Mouse (Mus musculus) forebrain, embryonic 14.5 days (tissue): ENCODE measurements around the gene Chst8. TPM values are rescaled to one million over a fixed set of nuclear protein-coding genes. Genes with fewer than 3 reads are reported as not detected.

Experiments used
- ATAC-seq: fragments of 200-750 bp; cut with Nextera tagmentation; 2 replicates; pipeline ENCODE4 v1.8.0; 2017; ENCODE audit warnings: mild to moderate bottlenecking, moderate library complexity
- DNase-seq: peaks from one replicate; pipeline ENCODE4 v3.0.0-alpha.2; 2015; ENCODE audit warnings: low spot score
- H3K27ac ChIP-seq: fragments of 300-500 bp; sonication (generic); 2 replicates; pipeline ENCODE4 v1.5.1; 2014; ENCODE audit warnings: low read depth, mild to moderate bottlenecking, control low read depth, low read length, moderate library complexity
- H3K27me3 ChIP-seq: fragments of 300-500 bp; sonication (generic); replicated peaks from 2 replicates; pipeline ENCODE4 v1.6.1; 2014; ENCODE audit warnings: low read length, control low read depth, mixed read lengths; ENCODE audit not compliant: control insufficient read depth, insufficient read depth
- H3K36me3 ChIP-seq: fragments of 300-500 bp; sonication (generic); 2 replicates; pipeline ENCODE4 v1.6.1; 2014; ENCODE audit warnings: low read length, control low read depth; ENCODE audit not compliant: control insufficient read depth, insufficient read depth
- H3K4me1 ChIP-seq: fragments of 300-500 bp; sonication (generic); 2 replicates; pipeline ENCODE4 v1.6.1; 2014; ENCODE audit warnings: antibody characterized with exemption, low read length, control low read depth; ENCODE audit not compliant: control insufficient read depth, insufficient read depth
- H3K4me2 ChIP-seq: fragments of 300-500 bp; sonication (generic); 2 replicates; pipeline ENCODE4 v1.6.1; 2014; ENCODE audit warnings: mild to moderate bottlenecking, control low read depth, low read length
- H3K4me3 ChIP-seq: fragments of 300-500 bp; sonication (generic); 2 replicates; pipeline ENCODE4 v1.5.1; 2014; ENCODE audit warnings: low read depth, low read length, control low read depth
- H3K9ac ChIP-seq: fragments of 300-500 bp; sonication (generic); 2 replicates; pipeline ENCODE4 v1.6.1; 2014; ENCODE audit warnings: mild to moderate bottlenecking, low read length, control low read depth, moderate library complexity
- H3K9me3 ChIP-seq: fragments of 300-500 bp; sonication (generic); replicated peaks from 2 replicates; pipeline ENCODE4 v1.6.1; 2016; ENCODE audit warnings: low read length, control low read depth, mixed read lengths; ENCODE audit not compliant: control insufficient read depth
- WGBS: fragments of 180-500 bp; shearing (Covaris S2); extraction: QIAGEN DNeasy Blood & Tissue Kit; methylation state at CpG from one replicate; pipeline ENCODE4 v1.1.7; 2014; 5-methylcytosine and 5-hydroxymethylcytosine counted together
- polyA plus RNA-seq: library from polyadenylated mRNA; unstranded; fragments of >200 nt; fragmentation: Nextera tagmentation; extraction: Ambion mirVana; gene quantifications from 2 replicates; pipeline ENCODE4 v1.2.1, GENCODE M21; 2014

The Chst8 gene
- polyA plus RNA-seq, 1 experiment from 2014 or later: 9.2 TPM

DNA sequence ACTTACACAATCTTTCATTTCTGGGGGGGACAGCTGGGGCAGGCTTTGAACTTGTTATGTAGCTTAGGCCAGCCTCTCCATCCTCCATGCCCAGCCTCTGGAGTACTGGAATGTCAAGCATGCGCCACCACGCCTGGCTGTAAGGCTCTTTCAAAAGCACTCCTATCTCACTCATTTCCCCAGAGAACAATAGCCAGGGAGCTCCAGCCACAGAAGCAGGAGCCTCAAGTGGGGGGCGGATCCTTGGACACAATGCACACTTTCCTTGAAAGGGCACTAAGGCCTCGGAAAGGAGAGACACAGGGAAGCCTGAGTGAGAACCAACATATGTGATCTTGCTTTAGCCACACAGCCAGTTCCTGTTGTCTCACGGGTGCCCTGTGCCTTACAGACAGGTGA, 90.9 kb downstream of the Chst8 start:
- H3K9me3 ChIP-seq: no peaks in the 10 kb centered on the region
- no peak overlapping the region for H3K4me3 ChIP-seq
- no peak overlapping the region for H3K4me2 ChIP-seq
- H3K27ac ChIP-seq: no peak overlapping the region
- peaks cover 14% of the 10 kb centered on the region for H3K4me1 ChIP-seq
- 3% methylated on average over 5 of the region's 5 CpGs for WGBS
- H3K36me3 ChIP-seq: no peaks in the 10 kb centered on the region
- H3K27me3 ChIP-seq: no peaks in the 10 kb centered on the region
- DNase-seq (no peak), ATAC-seq (no peak)
- no peak overlapping the region for H3K9ac ChIP-seq

DNA sequence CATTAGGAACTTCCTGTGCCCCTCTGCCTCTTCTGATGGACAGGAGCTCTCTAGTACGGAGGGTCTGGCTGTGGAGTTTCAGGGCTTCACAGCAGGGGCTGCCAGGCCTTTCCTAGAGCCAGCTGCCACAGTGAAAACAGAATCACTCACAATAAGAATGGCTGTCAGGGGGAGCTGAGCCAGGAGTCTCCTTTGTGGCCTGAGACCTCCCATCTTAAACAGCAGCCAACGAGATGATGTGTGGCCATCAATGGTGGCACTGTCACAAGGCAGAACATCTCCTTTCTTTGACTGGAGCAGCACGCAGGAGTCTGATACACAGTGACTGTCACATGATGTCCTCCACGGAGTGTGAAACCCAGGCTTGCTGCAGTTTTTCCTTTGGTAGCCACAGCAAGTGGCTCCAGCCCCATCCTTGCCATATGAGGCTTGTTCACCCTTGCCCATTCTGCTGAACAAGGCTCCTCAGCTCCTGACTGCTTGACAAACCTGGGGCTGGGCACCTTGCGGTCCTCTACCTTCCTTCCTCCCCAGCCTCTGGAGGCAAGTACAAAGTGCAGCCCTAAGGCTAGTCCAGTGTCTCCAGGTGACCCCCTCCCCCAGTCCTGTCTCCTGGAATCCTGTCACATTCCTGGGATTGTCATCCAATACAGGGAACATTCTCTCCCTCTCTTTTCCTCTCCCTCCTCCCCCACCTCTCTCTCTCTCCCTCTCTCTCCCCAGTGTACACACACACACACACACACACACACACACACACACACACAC, 91.4 kb downstream of the Chst8 start:
- DNase-seq: no peak
- 24% methylated on average over 5 of the region's 5 CpGs for WGBS

DNA sequence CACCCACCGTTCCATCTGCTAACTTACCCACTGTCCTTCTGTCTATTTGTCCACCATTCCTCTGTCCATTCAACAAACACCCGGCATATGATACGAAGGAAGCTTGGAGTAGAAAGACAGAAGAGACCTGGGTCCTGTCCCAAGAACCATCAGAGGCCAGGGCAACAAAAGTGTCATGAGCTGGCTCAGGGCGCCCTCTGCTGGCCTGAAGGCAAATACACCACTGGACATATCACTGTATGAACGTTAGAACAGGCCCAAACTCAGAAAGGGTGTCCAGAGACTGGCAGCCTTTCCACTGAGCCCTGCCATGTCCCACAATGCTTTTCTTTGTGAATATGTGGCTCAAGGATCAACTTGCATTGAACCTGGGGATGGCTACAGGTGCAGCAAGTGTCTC, 92.9 kb downstream of the Chst8 start:
- Histone ChIP-seq H3K27ac (no peak overlapping the region), H3K36me3 (no peaks in the 10 kb centered on the region), H3K9ac (no peak overlapping the region), H3K4me1 (peaks cover 14% of the 10 kb centered on the region), H3K9me3 (no peaks in the 10 kb centered on the region), H3K4me2 (no peak overlapping the region), H3K4me3 (no peak overlapping the region), H3K27me3 (no peaks in the 10 kb centered on the region)
- WGBS: 44% methylated on average over 5 of the region's 5 CpGs
- DNase-seq (peak; percentile 65), ATAC-seq (no peak)

More for the DNA sequence above, 91.4 kb downstream of the Chst8 start:
- H3K36me3 ChIP-seq: no peaks in the 10 kb centered on the region
- no peaks in the 10 kb centered on the region for H3K9me3 ChIP-seq
- no peak overlapping the region for H3K9ac ChIP-seq
- no peak for ATAC-seq
- no peak overlapping the region for H3K27ac ChIP-seq
- H3K4me1 ChIP-seq: peaks cover 14% of the 10 kb centered on the region
- no peaks in the 10 kb centered on the region for H3K27me3 ChIP-seq
- H3K4me2 ChIP-seq: no peak overlapping the region
- no peak overlapping the region for H3K4me3 ChIP-seq

GRCm38 (mm10) chr7:34718651-34719050, 93.9 kb downstream of the Chst8 start:
- no peak overlapping the region for H3K4me3 ChIP-seq
- no peaks in the 10 kb centered on the region for H3K27me3 ChIP-seq
- no peak overlapping the region for H3K4me2 ChIP-seq
- no peak overlapping the region for H3K9ac ChIP-seq
- 69% methylated on average over 9 of the region's 9 CpGs for WGBS
- ATAC-seq (no peak), DNase-seq (peak; percentile 51)
- H3K36me3 ChIP-seq: no peaks in the 10 kb centered on the region
- H3K27ac ChIP-seq: no peak overlapping the region
- H3K4me1 ChIP-seq: peaks cover 14% of the 10 kb centered on the region
- H3K9me3 ChIP-seq: no peaks in the 10 kb centered on the region

- Histone ChIP-seq H3K4me2 (no peak overlapping the region), H3K4me1 (peaks cover 14% of the 10 kb centered on the region), H3K36me3 (no peaks in the 10 kb centered on the region), H3K9ac (no peak overlapping the region), H3K27me3 (no peaks in the 10 kb centered on the region), H3K4me3 (no peak overlapping the region), H3K27ac (no peak overlapping the region), H3K9me3 (no peaks in the 10 kb centered on the region)
- DNase-seq (no peak), ATAC-seq (peak; percentile 25; the same call in 1 of the 2 replicates)
- WGBS: 7% methylated on average over 11 of the region's 11 CpGs
Measured at GRCm38 (mm10) chr7:34717161-34717810, 95.2 kb downstream of the Chst8 start.

- Histone ChIP-seq H3K9ac (no peak overlapping the region), H3K4me3 (no peak overlapping the region), H3K27ac (no peak overlapping the region), H3K4me2 (no peak overlapping the region), H3K4me1 (peaks cover 6% of the 10 kb centered on the region), H3K36me3 (no peaks in the 10 kb centered on the region), H3K9me3 (no peaks in the 10 kb centered on the region), H3K27me3 (no peaks in the 10 kb centered on the region)
- DNase-seq (no peak), ATAC-seq (no peak)
- WGBS: 64% methylated on average over 11 of the region's 11 CpGs
Measured at GRCm38 (mm10) chr7:34714848-34715460, 97.6 kb downstream of the Chst8 start.

DNA sequence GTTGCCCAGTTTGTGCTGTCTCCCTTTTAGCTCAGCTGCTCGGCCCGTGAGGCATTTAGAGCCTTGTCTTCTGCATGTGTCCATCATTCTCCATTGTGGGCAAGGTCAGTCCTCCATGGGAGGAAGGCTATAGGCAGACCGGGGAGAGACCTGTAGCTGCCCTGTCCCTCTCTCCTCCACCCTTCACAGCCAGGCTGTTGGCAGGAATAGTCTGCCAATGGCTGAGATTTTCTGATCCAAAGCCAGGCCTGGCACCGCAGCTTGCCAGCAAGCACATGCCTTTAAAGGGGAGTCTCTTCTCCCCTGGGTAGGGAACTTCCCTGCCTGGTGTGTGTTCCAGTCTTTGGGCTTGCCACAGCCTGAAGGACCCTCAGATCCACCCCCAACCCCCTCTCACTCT, 103.4 kb downstream of the Chst8 start:
- no peak overlapping the region for H3K9ac ChIP-seq
- 71% methylated on average over 4 of the region's 4 CpGs for WGBS
- H3K9me3 ChIP-seq: no peaks in the 10 kb centered on the region
- no peaks in the 10 kb centered on the region for H3K36me3 ChIP-seq
- H3K4me1 ChIP-seq: no peaks in the 10 kb centered on the region
- peak; percentile 42; the same call in 1 of the 2 replicates for ATAC-seq
- peak; percentile 65 for DNase-seq
- H3K4me3 ChIP-seq: no peak overlapping the region
- no peak overlapping the region for H3K4me2 ChIP-seq
- no peak overlapping the region; the same call in 1 of the 2 replicates for H3K27ac ChIP-seq
- no peaks in the 10 kb centered on the region for H3K27me3 ChIP-seq

DNA sequence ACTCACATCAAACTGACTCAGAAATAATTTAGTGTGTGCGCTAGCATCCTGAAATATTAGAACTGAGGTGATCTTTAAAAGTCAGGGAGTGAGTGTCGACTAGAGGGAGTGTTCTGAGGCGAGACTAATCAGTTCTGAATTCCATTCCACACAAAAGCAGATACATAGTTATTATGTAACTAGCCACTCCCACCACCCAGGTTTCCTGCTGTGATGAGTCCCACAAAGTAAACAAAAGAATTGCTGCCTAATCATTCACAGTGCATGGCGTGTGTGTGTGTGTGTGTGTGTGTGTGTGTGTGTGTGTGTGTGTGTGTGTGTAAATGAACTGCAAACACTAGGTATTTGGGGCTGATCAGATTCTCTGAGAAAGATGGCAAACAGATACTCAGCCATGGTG, 108.1 kb downstream of the Chst8 start:
- 26% methylated on average over 4 of the region's 4 CpGs for WGBS
- DNase-seq: no peak
- no peak overlapping the region for H3K9ac ChIP-seq
- no peak overlapping the region for H3K4me2 ChIP-seq
- H3K9me3 ChIP-seq: no peaks in the 10 kb centered on the region
- H3K27ac ChIP-seq: no peak overlapping the region
- ATAC-seq: no peak
- no peaks in the 10 kb centered on the region for H3K4me1 ChIP-seq
- H3K36me3 ChIP-seq: no peaks in the 10 kb centered on the region
- H3K4me3 ChIP-seq: no peak overlapping the region
- H3K27me3 ChIP-seq: no peaks in the 10 kb centered on the region

- H3K4me3 ChIP-seq: no peak overlapping the region
- no peak overlapping the region for H3K27ac ChIP-seq
- H3K9me3 ChIP-seq: no peaks in the 10 kb centered on the region
- H3K4me1 ChIP-seq: no peaks in the 10 kb centered on the region
- ATAC-seq: no peak
- no peaks in the 10 kb centered on the region for H3K36me3 ChIP-seq
- no peaks in the 10 kb centered on the region for H3K27me3 ChIP-seq
- no peak overlapping the region for H3K4me2 ChIP-seq
- WGBS: 50% methylated on average over 4 of the region's 4 CpGs
- DNase-seq: no peak
- H3K9ac ChIP-seq: no peak overlapping the region
Measured at GRCm38 (mm10) chr7:34703437-34703836, 109.1 kb downstream of the Chst8 start.
